Mouse (Mus musculus) gastrocnemius, adult 8-10 months (tissue): ENCODE measurements around the gene Fam3a. TPM values are rescaled to one million over a fixed set of nuclear protein-coding genes. Genes with fewer than 3 reads are reported as not detected.

Source experiments
- total RNA-seq, 4 experiments: library from RNA; stranded (reverse); gene quantifications; 2 replicates each; pipeline ENCODE4 v1.2.4; 2022

Fam3a gene
- total RNA-seq, 4 experiments from 2014 or later, result 12.8 to 15.3 (median 14.2) TPM

Other genes starting within 250 kb of the Fam3a start
- gene Tex28, start 225.4 kb downstream of the Fam3a start, total RNA-seq, result not detected
- not detected for gene Tktl1, start 216.0 kb downstream of the Fam3a start, total RNA-seq
- 10 to 100 TPM; 24.0 to 39.3 (median 32.3) TPM for gene Flna, start 143.5 kb downstream of the Fam3a start, total RNA-seq
- 10 to 100 TPM; 23.0 to 29.5 (median 26.9) TPM for gene Emd, start 138.6 kb downstream of the Fam3a start, total RNA-seq
- gene Rpl10, start 122.5 kb downstream of the Fam3a start, total RNA-seq, result 100 to 1,000 TPM; 130 to 325 (median 183) TPM
- gene Taz, start 111.4 kb downstream of the Fam3a start, total RNA-seq, result 10 to 100 TPM; 39.0 to 53.5 (median 48.1) TPM
- 100 to 1,000 TPM; 126 to 143 (median 137) TPM for gene Dnase1l1, start 110.9 kb downstream of the Fam3a start, total RNA-seq
- gene Atp6ap1, start 96.2 kb downstream of the Fam3a start, total RNA-seq, result 10 to 100 TPM; 86.9 to 87.5 (median 87.2) TPM
- gene Gdi1, start 88.3 kb downstream of the Fam3a start, total RNA-seq, result 10 to 100 TPM; 26.0 to 45.1 (median 33.4) TPM
- 10 to 100 TPM; 22.6 to 26.2 (median 24.4) TPM for gene Fam50a, start 80.2 kb downstream of the Fam3a start, total RNA-seq
- gene Plxna3, start 64.2 kb downstream of the Fam3a start, total RNA-seq, result under 1 TPM; 0.27 to 0.73 (median 0.58) TPM
- gene Lage3, start 39.7 kb downstream of the Fam3a start, total RNA-seq, result 10 to 100 TPM; 36.1 to 50.3 (median 43.0) TPM
- gene Ubl4a, start 20.1 kb downstream of the Fam3a start, total RNA-seq, result 10 to 100 TPM; 56.6 to 63.1 (median 60.5) TPM
- gene Slc10a3, start 19.9 kb downstream of the Fam3a start, total RNA-seq, result 1 to 10 TPM; 1.9 to 2.7 (median 2.4) TPM
- 10 to 100 TPM; 21.6 to 31.2 (median 25.5) TPM for gene Ikbkg, start within 50 bp of the Fam3a start, total RNA-seq
- 1 to 10 TPM; 2.0 to 4.2 (median 3.4) TPM for gene G6pdx, start 35.9 kb upstream of the Fam3a start, total RNA-seq
- gene Gm6880, start 88.1 kb upstream of the Fam3a start, total RNA-seq, result not detected
- gene Olfr1326-ps1, start 181.6 kb upstream of the Fam3a start, total RNA-seq, result not detected
- not detected for gene Olfr1325, start 199.4 kb upstream of the Fam3a start, total RNA-seq